Mouse (Mus musculus) CH12.LX (cell line): ENCODE results near the gene 1700020N01Rik. TPM values are rescaled to one million over a fixed set of nuclear protein-coding genes. Genes with fewer than 3 reads are reported as not detected.

Experiments
- CHD1 ChIP-seq: IDR thresholded peaks from 2 replicates; pipeline ENCODE4 v1.6.1; 2012; ENCODE audit warnings: low read depth, low read length, improper control_type of control experiment, inconsistent platforms
- MEF2A ChIP-seq: IDR thresholded peaks from 2 replicates; pipeline ENCODE4 v1.6.1; 2014; ENCODE audit warnings: low read depth, mild to moderate bottlenecking, inconsistent platforms, low read length, improper control_type of control experiment, borderline replicate concordance
- polyA plus RNA-seq: library from polyadenylated mRNA; unstranded; fragments of >175 nt; gene quantifications from 2 replicates; pipeline ENCODE4 v1.2.1, GENCODE M21; 2012; ENCODE audit warnings: low read depth; ENCODE audit not compliant: insufficient read length
- total RNA-seq, 2 experiments: library from RNA; depleted of rRNA; stranded (reverse); fragments of 300-350 nt in 1 of 2; fragments of >200 nt in 1 of 2; gene quantifications; 2 replicates each; pipeline ENCODE4 v1.2.3; 2012 to 2014

Gene 1700020N01Rik
- total and polyA plus RNA-seq, 3 experiments, result not detected

GRCm38 (mm10) chr10:21670168-21670567 lies 77.2 kb downstream of the 1700020N01Rik start (continued):
- TF ChIP-seq MEF2A (no peak), CHD1 (no peak)

Other genes starting within 250 kb of the 1700020N01Rik start
- 0.08 TPM in 1 of 2 replicates, not detected in the other for gene Aldh8a1, start 215.9 kb upstream of the 1700020N01Rik start, total RNA-seq (2012; rRNA removed)
- not detected in 2 replicates for gene Aldh8a1, start 215.9 kb upstream of the 1700020N01Rik start, total RNA-seq (2014; rRNA removed)
- gene Aldh8a1, start 215.9 kb upstream of the 1700020N01Rik start, polyA plus RNA-seq, result 0.11 TPM in 1 of 2 replicates, not detected in the other